Mouse (Mus musculus) urinary bladder, postnatal 4 days (tissue): Measurements from ENCODE around the gene Vpreb1.
"Not testable (repeated sequence)": the region's sequence is repeated elsewhere in the genome, so short reads cannot be mapped to it uniquely, and the experiment has no call there.

Experiments
- DNase-seq, 2 experiments: peaks; one replicate each; pipeline ENCODE4 v3.0.0; 2021 to 2022; ENCODE audit warnings: low spot score in 2 of 2

Vpreb1 gene

DNA sequence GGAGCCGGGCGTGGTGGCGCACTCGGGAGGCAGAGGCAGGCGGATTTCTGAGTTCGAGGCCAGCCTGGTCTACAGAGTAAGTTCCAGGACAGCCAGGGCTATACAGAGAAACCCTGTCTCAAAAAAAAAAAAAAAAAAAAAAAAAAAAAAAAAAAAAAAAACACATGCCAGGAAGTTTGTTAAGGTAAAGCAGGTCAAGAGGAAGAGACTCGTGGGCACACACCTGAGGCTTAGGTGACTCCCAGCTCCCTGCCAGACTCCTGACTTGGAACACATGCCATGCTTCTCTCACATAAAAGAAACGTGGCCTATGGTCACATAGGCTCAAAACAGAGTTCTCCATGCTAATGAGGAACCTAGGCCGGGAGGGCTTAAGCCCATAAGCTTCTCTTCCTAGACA lies 14.6 kb downstream of the Vpreb1 start:
- DNase-seq = not testable (repeated sequence)

GRCm38 (mm10) chr16:16855541-16855940 lies 15.1 kb downstream of the Vpreb1 start:
- DNase-seq = no peak

DNA sequence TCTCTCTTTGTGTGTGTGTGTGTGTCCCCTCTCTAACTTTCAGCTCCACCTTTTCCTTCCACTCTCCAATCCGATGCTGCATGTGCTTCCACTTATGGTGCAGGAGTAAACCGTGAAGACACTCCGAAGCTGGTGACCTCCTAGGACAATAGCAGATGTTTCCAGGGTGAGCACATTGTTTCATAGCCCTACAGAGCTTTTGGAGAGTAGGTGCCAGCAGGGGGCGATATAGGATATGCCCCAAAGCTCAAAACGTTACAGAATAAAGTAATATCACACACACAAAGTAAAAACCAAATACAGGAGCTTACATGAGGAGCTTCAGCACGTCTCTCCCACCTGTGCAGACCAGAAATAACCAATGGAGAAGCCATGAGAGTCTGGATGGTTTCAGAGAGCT lies 15.8 kb downstream of the Vpreb1 start:
- no peak for DNase-seq

- no peak for DNase-seq
These were observed 18.2 kb downstream of the Vpreb1 start for GRCm38 (mm10) chr16:16852411-16852810.

DNA sequence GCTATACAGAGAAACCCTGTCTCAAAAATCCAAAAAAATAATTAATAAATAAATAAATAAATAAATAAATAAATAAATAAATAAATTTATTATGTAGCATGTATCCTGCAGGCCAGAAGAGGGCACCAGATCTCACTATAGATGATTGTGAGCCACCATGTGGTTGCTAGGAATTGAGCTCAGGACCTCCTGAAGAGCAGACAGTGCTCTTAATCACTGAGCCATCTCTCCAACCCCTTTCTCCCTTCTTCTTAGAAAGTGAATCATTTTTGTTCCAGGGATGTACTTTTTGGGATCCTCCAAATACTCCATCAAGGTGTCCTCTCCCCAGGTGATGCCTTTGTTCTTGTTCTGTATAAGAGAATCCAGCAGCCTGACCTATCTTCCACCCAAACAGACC lies 21.4 kb downstream of the Vpreb1 start:
- DNase-seq = no peak

- DNase-seq = no peak
These were observed 41.0 kb downstream of the Vpreb1 start for GRCm38 (mm10) chr16:16829671-16830070.

DNA sequence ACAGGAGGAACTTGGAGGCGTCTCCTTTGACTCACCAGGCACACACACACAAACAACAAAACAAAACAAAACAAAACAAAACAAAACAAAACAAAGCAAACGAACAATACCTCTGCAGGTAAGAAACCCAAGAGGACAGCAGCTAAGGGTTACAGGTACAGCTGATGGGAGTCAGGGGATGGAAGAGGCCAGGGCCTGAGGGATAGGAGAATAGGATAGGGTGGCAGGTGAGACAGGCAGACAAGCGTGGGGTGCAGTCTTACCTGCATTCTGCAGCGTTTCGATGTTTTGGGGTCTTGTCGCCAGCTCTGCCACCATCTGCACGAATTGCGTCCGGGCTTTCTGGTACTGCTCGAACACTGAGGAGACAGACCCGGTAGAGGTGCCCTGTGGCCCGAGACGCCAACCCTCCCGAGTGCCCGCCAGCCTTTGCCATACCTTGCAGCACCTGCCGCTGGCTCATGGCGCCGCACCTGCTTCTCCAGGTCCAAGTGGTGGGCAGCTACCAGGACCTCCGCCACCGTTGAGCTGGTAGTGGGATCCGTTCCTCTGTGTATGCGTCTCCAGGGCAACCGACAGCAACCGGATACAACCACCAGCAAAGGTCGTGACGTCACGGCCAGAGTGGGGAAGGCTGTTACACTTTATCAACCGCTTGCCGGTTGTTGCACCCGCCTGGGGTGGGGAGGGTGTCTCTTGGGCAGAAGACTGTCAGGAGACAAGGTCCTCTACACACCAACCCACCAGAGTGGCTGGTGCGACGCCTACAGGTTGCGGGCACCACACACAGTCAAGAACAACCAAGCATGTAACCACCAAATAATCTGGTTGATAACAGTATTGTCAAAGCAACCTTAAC lies 41.7 kb downstream of the Vpreb1 start, which contains the start of gene Spag6l:
Spag6l (minus strand) TSS at position 700 of the 859 bp plus-strand sequence.
- DNase-seq = no peak

GRCm38 (mm10) chr16:16826223-16826622 lies 44.4 kb downstream of the Vpreb1 start:
- no peak for DNase-seq

GRCm38 (mm10) chr16:16825476-16825875 lies 45.2 kb downstream of the Vpreb1 start:
- DNase-seq = no peak
